Mouse (Mus musculus) MEL-GATA-1-ER (cell line): Measurements from ENCODE around the gene Ptpa.
A peak's percentile ranks its signal among the peaks of the same experiment; 100 is the strongest.

Experiments used
- DNase-seq: peaks from one replicate; pipeline ENCODE4 v3.0.0-alpha.2; 2012; ENCODE audit warnings: low read depth; ENCODE audit errors: extremely low read depth

The Ptpa gene

DNA sequence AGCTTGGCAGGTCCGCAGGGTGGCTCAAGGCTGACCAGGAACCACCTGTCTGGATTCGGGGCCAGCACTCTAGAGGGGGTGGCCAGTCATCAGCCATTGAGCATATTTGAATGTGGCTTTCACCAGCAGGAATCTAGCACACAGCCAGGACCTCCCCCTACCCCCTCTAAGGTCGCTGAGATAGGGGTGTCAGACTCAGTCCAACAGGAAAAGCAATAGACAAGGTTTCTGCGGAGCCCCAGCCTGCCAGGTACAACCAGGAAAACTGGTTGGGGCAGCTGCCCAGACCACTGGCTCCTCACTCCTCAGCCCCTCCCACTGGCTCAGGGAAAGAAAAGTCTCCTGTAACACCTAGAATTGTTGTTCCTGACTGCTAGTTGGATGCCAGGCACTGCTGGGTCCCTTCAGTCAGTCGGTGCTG, 47.5 kb downstream of the Ptpa start:
- DNase-seq: no peak

DNA sequence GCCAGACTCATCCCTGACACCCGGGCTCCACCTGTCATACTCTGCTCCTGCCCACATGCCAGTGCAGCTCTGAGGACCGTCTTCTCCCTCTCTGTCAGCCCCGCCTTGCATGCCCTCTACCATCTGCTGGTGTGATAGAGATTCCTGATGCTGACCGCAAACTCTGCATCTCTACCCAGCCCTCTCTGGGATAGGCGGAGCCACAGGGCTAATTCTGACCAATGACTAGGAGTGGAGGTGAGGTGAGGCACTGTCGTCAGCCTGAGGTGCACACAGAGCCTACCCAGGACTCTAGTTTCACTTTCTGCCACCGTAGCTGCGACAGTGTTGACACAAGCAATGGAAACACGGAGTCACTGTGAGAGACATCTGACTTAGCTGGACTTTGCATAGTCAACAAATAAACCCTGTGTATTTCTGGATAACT, 48.1 kb downstream of the Ptpa start:
- DNase-seq: peak; percentile 93

- no peak for DNase-seq
Measured at GRCm38 (mm10) chr2:30464411-30464810, 48.6 kb downstream of the Ptpa start.

DNA sequence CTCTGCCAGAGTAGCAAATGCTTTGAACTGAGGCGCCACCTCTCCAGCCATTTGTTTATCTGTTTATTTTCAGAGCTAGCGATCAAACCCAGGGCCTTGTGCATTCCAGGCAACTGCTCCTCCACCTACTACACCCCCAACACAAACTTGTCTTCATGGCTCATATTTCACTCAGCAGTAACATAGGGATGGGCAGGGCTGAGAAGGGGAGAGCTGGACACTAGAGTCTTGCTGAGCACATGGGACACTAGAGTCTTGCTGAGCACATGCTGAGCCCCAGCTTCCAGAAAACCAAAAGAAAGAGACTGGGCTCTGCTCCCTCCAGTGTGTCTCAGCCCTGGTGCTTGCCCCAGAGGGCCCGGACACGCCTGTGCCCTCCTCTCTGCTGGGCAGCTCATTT, 50.9 kb downstream of the Ptpa start:
- DNase-seq: no peak

DNA sequence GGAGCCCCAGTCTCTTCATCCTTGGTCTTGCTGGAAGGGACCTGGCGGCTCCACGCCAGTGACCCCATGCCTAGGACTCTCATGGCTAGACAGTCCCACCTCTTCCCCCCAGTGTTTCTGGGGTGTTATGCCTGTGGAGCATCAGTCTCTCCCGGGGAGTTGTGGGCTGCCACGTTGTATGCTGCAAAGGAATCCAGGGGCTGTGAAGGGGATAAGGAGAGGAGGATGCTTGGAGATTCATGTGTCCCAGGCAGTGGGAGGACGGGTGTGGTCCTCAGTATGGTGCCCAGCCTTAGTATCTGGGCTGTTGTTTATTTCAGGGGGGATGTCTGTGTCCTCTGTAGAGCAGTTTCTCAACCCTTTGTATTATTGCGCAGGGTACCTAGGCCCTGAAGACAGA, 53.2 kb downstream of the Ptpa start:
- DNase-seq: no peak

GRCm38 (mm10) chr2:30469796-30470142, 53.9 kb downstream of the Ptpa start:
- DNase-seq: peak; percentile 62

DNA sequence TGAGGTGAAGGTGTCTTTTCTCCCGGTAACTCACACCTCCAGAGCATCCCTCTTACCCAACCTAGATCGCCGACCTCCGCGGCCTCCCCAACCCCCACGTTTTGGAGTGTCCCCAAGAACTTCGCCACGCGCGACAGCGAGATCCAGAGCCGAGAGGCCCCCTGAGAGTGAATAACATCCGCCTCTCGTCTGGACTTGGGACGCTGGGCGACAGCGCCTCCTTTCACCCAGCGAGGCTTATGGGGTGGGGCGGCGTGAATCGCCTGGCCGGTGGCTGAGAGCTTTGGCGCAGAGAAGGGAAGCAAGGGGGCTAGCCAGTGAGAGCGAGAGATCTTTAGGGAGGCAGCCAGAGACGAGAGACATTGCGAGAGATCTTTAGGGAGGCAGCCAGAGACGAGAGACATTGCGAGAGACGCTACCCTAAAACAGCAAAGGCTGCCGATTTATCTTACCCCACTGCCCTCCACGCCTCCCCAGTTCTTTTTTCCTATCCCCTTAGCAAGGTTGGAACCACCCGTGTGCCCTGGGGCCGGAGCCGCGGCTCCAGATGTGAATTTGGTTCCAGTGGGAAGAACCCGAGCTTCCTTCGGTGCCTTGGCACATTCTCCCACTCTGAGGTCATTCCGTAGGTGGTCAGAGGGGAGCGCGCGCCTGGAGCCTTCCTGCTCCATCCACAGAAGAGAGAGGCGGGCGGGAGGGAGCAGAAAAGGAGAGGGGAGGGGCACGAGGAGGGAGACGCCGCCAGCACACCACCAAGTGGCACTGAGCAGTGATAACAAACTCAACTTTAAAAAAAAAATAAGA, 54.5 kb downstream of the Ptpa start:
- peak; percentile 46 for DNase-seq

- peak; percentile 18 for DNase-seq
Measured at GRCm38 (mm10) chr2:30471051-30471450, 55.2 kb downstream of the Ptpa start.

DNA sequence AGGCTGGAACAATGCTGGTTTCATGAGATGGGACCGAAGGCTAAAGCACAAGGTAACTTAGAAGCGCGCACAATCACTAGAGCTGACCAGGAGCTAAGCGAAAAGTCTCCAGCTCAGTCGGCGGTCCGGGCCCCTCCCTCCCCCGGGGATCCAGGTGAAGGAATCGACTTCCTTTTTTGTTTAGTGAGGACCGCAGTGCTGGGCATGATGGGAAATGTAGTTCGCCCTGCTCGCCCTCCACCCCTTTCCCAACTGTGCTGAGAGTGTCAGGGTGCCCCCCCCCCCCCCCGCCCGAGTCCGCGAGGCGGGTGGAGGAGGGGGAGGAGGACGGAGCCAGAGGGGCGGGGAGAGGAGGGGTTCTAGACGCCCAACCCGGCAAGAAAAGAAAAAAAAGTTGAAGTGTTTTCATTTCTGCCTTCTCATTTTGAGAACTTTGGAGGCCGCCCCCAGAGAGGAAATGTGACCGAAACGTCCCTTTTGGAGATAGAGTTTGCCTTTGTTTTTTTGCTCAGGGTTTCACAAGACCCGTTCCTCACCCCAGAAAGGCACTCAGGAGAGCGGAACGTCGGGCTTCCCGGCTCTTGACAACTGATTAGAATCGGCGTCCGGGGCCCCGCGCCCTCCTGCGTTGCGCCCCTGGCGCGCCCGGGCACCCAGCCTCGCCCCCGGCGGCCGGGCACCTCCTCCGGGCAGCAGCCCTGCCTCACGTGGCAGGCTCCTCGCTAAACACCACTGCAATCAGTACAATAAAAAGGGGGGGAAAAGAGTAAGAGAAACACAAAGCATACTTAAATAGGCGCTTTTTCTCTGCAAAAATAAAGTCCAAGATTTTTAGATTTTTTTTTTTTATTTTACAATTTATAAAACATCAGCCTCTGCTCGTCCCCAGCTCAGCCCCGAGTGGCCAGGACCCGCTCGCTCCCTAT, 56.2 kb downstream of the Ptpa start:
- DNase-seq: peak; percentile 84

DNA sequence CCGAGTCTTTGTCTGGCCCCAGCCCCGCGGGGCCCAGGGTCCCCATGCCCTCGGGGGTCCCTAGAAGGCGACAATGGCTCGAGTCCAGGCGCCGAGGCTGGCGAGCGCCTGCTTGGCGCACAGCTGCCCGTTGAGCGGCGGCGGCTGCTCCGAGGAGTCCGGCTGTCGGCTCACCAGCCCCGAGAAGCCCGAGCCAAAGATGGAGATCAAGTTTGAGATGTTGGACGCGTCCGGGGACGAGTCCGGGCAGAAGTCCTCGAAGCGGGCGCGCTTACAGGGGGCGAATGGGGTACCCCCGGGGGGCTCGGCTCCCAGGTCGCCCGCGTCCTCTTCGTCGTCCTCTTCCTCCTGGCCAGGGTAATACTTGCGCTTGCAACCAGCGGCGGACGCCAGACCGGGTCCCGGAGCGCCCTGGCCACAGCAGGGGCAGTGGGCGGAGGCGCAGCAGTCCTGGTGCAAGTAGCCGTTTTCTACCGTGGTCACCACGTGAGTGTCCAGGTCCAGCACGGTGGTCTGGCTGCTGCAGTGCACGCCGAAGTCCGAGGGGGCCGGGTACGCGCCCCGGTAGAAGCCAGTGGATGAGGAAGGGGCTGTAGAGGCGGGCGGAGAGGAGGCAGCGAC, 57.0 kb downstream of the Ptpa start:
- no peak for DNase-seq

DNA sequence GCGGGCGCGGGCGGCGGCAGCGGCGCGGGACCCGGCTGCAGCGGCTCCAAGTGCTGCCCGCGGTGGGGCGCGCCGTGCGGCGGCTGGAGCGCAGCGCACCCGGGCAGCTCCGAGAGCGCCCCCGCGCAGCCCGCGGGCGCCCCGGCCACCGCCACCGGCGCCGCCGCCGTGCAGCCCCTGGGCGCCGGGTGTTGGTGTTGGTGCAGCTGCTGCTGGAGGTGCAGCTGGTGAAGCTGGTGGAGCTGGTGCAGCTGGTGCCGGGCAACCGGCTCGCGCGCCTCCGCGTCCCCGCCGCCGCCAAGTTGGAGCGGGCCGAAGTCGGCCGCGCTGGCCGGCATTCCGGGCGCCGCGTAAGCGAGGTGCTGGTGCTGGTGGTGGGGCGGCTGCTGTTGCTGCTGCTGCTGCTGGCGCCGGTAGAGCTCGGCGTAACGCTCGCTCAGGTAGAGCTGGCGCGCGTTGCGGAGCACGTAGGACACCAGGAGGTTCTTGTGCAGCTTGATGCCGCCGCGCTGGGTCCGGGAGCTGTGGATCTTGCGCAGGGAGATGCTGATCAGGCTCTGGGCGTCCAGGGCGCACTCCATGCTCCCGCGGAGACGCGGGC, 57.7 kb downstream of the Ptpa start:
- no peak for DNase-seq

- no peak for DNase-seq
Measured at GRCm38 (mm10) chr2:30474039-30474438, 58.2 kb downstream of the Ptpa start, which contains the start of gene Ier5l. Ier5l (minus strand) TSS chr2:30474219.

- no peak for DNase-seq
Measured at GRCm38 (mm10) chr2:30474776-30475175, 58.9 kb downstream of the Ptpa start.

GRCm38 (mm10) chr2:30475457-30475856, 59.6 kb downstream of the Ptpa start:
- no peak for DNase-seq

- no peak for DNase-seq
Measured at GRCm38 (mm10) chr2:30476241-30476640, 60.4 kb downstream of the Ptpa start.

DNA sequence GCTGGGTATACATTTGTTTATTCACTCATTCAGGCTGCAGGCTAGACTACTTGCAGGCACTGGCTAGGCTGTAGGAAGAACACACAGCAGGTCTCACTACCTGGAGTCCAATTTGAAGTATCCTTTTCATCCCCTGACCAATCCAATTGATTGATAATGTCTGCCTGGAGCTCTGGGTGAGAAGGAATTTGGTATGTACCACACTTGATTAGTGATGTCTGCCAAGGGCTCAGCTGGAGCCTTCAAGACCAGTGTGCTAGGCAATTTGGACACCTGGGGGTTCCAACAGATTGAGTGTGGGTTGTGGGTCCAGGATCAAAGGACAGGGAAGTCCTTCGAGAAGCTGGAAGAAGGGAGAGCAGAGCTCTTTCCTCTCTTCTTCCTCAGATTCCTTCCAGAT, 62.7 kb downstream of the Ptpa start:
- DNase-seq: no peak

GRCm38 (mm10) chr2:30487597-30487996, 71.8 kb downstream of the Ptpa start:
- DNase-seq: no peak

DNA sequence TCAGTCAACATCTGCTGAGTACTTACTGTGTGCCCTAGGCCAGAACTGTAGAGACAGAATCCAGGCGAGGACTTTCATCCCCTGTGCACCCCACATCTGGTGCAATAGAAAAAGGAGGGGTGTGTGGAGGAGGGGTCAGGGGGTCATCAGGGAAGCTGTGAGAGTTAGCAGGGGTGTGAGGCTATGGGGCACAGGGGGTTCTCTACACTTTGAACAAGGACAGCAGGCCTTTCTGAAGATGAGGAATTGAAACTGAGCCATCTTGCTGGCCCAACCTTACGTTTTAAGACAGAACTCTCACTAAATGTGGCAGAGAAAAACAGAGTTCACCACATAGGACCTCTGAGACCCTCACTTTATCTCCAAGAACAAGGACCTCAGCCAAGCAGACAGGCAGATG, 74.5 kb downstream of the Ptpa start:
- no peak for DNase-seq

DNA sequence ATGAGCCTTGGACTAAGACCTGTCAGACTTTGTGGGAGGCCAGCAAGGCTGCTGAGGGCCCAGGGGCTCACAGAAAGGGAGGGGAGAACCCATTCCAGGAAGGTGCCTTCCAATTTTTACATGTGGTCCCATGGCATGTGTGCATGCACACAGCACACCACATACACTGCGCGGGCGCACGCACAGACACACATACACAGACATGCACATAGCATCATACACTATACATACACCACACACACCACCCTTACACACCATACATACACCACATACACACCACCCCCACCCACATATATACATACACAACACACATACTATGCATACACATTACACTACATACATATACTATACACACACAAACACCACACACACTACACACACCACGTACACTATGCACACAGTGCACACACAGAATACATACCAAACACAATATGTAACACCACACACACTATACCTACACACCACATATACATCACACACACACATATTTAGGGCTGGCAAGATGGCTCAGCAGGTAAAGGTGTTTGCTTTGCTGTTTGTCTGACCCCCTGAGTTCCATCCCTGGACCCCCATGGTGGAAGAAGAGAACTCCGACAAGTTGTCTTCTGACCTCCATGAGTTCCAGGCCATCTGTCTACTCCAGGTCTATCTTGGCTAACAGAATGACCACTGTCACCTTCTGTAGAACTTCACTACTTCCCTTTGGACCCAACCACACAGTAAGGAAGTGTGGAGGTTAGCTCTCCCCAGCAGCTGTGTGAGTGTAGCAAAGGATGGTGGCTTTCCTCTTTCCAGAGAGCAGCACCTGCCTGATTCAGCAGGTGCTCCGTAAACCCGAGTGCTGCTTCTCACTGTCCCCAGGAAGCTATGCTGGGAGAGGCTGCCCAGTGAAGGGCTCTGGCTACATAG, 79.4 kb downstream of the Ptpa start:
- no peak for DNase-seq
